Mouse (Mus musculus) gastrocnemius, adult 8-10 months (tissue): ENCODE data around the gene Ribc1. TPM values are rescaled to one million over a fixed set of nuclear protein-coding genes. Genes with fewer than 3 reads are reported as not detected.
A peak's percentile ranks its signal among the peaks of the same experiment; 100 is the strongest.

Experiments used
- DNase-seq, 2 experiments: peaks; one replicate each; pipeline ENCODE4 v3.0.0; 2022; ENCODE audit warnings: low spot score in 2 of 2
- total RNA-seq, 4 experiments: library from RNA; stranded (reverse); gene quantifications; 2 replicates each; pipeline ENCODE4 v1.2.4; 2022

Gene Ribc1
- under 1 TPM in 3 of 4 experiments, not detected in 1; 0.24 to 0.75 (median 0.41) TPM for total RNA-seq

- peak; percentile 86 to 90 for DNase-seq
Observed at GRCm38 (mm10) chrX:152016151-152017145, at the start of gene Ribc1, which contains the start of gene Smc1a. TSS of gene Ribc1 (minus strand) at chrX:152016295. TSS of gene Smc1a (plus strand) at chrX:152016428.

GRCm38 (mm10) chrX:152065674-152066073 is 49.6 kb upstream of the Ribc1 start:
- DNase-seq = no peak

- DNase-seq = no peak
Observed at GRCm38 (mm10) chrX:152054094-152054493, 38.0 kb upstream of the Ribc1 start.

GRCm38 (mm10) chrX:152052546-152052945 is 36.5 kb upstream of the Ribc1 start:
- DNase-seq = no peak

GRCm38 (mm10) chrX:152047230-152047629 is 31.1 kb upstream of the Ribc1 start:
- DNase-seq = no peak

GRCm38 (mm10) chrX:152039865-152040264 is 23.8 kb upstream of the Ribc1 start:
- DNase-seq = no peak

GRCm38 (mm10) chrX:152019294-152019693 is 3.2 kb upstream of the Ribc1 start:
- DNase-seq = no peak

- DNase-seq = no peak
Observed at GRCm38 (mm10) chrX:152017186-152017585, 1.1 kb upstream of the Ribc1 start.

- DNase-seq = no peak
Observed at GRCm38 (mm10) chrX:152015752-152016150, 344 bp downstream of the Ribc1 start.

- no peak for DNase-seq
Observed at GRCm38 (mm10) chrX:152007863-152008262, 8.2 kb downstream of the Ribc1 start.

- DNase-seq = no peak
Observed at GRCm38 (mm10) chrX:152002865-152003264, 13.2 kb downstream of the Ribc1 start.

- peak; percentile 68 to 76 for DNase-seq
Observed at GRCm38 (mm10) chrX:152001737-152002710, 14.1 kb downstream of the Ribc1 start, which contains the start of gene Hsd17b10. TSS of gene Hsd17b10 (plus strand) at chrX:152001845.

GRCm38 (mm10) chrX:152001182-152001684 is 14.9 kb downstream of the Ribc1 start:
- DNase-seq = no peak

- DNase-seq = no peak
Observed at GRCm38 (mm10) chrX:151999006-151999710, 16.9 kb downstream of the Ribc1 start.

Other genes with a start within 250 kb of the Ribc1 start
- gene Huwe1, start 215.5 kb downstream of the Ribc1 start, total RNA-seq = 100 to 1,000 TPM; 117 to 155 (median 129) TPM
- 100 to 1,000 TPM in 2 of 4 experiments, 10 to 100 TPM in 2; 77.2 to 121 (median 96.8) TPM for gene Hsd17b10, start 14.4 kb downstream of the Ribc1 start, total RNA-seq
- 10 to 100 TPM in 3 of 4 experiments, 1 to 10 TPM in 1; 9.5 to 15.1 (median 12.4) TPM for gene Smc1a, start 133 bp upstream of the Ribc1 start, total RNA-seq
- 10 to 100 TPM; 13.0 to 24.4 (median 16.3) TPM for gene Iqsec2, start 128.0 kb upstream of the Ribc1 start, total RNA-seq
- 10 to 100 TPM; 17.0 to 30.6 (median 23.6) TPM for gene Kdm5c, start 216.7 kb upstream of the Ribc1 start, total RNA-seq